Mouse (Mus musculus) erythroblast, embryonic 14.5 days (primary cell): ENCODE measurements around the gene Dcaf4.

Source experiments
- GATA1 ChIP-seq: IDR thresholded peaks from 2 replicates; pipeline ENCODE4 v1.6.1; 2012; ENCODE audit warnings: low read length, inconsistent platforms, mixed read lengths
- TAL1 ChIP-seq: IDR thresholded peaks from 3 replicates; pipeline ENCODE4 v1.6.1; 2012; ENCODE audit warnings: low read length, inconsistent platforms, mixed read lengths

GRCm38 (mm10) chr12:83555605-83556004 is 35.3 kb downstream of the Dcaf4 start:
- TF ChIP-seq TAL1 (no peak), GATA1 (no peak)
